Mouse (Mus musculus) kidney, embryonic 14.5 days (tissue): ENCODE results near the gene Rab35. TPM values are rescaled to one million over a fixed set of nuclear protein-coding genes. Genes with fewer than 3 reads are reported as not detected.

Source experiments
- ATAC-seq: fragments of 200-750 bp; cut with Nextera tagmentation; 2 replicates; pipeline ENCODE4 v1.8.0; 2017; ENCODE audit warnings: moderate number of reproducible peaks, mild to moderate bottlenecking, moderate TSS enrichment, moderate library complexity; ENCODE audit not compliant: low FRiP score, low TSS enrichment
- H3K27ac ChIP-seq: fragments of 300-500 bp; sonication (generic); 2 replicates; pipeline ENCODE4 v1.5.1; 2014; ENCODE audit warnings: low read depth, mild to moderate bottlenecking, low read length, moderate library complexity, mixed read lengths
- H3K27me3 ChIP-seq: fragments of 300-500 bp; sonication (generic); 2 replicates; pipeline ENCODE4 v1.6.1; 2014; ENCODE audit warnings: mild to moderate bottlenecking, low read length; ENCODE audit not compliant: control insufficient read depth, insufficient read depth
- H3K36me3 ChIP-seq: fragments of 300-500 bp; sonication (generic); 2 replicates; pipeline ENCODE4 v1.6.1; 2014; ENCODE audit warnings: low read length, mixed read lengths; ENCODE audit not compliant: control insufficient read depth, insufficient read depth
- H3K4me1 ChIP-seq: fragments of 300-500 bp; sonication (generic); 2 replicates; pipeline ENCODE4 v1.6.1; 2014; ENCODE audit warnings: low read length, mixed read lengths; ENCODE audit not compliant: control insufficient read depth, insufficient read depth
- H3K4me2 ChIP-seq: fragments of 300-500 bp; sonication (generic); replicated peaks from 2 replicates; pipeline ENCODE4 v1.6.1; 2014; ENCODE audit warnings: low read depth, mild to moderate bottlenecking, low read length
- H3K4me3 ChIP-seq: fragments of 300-500 bp; sonication (generic); 2 replicates; pipeline ENCODE4 v1.5.1; 2014; ENCODE audit warnings: mild to moderate bottlenecking, low read length
- H3K9ac ChIP-seq: fragments of 300-500 bp; sonication (generic); 2 replicates; pipeline ENCODE4 v1.6.1; 2014; ENCODE audit warnings: low read depth, mild to moderate bottlenecking, low read length, moderate library complexity
- H3K9me3 ChIP-seq: fragments of 300-500 bp; sonication (generic); 2 replicates; pipeline ENCODE4 v1.6.1; 2016; ENCODE audit warnings: low read length; ENCODE audit not compliant: control insufficient read depth
- WGBS: fragments of 180-500 bp; shearing (Covaris S2); extraction: QIAGEN DNeasy Blood & Tissue Kit; methylation state at CpG from one replicate; pipeline ENCODE4 v1.1.7; 2014; 5-methylcytosine and 5-hydroxymethylcytosine counted together
- polyA plus RNA-seq: library from polyadenylated mRNA; unstranded; fragments of >200 nt; fragmentation: Nextera tagmentation; extraction: Ambion mirVana; gene quantifications from 2 replicates; pipeline ENCODE4 v1.2.1, GENCODE M21; 2014

Gene Rab35
- polyA plus RNA-seq, 1 experiment from 2014 or later = 18.6 TPM

GRCm38 (mm10) chr5:115633060-115633459 lies 1.4 kb downstream of the Rab35 start:
- Histone ChIP-seq H3K4me3 (peak overlapping the region; percentile 81), H3K27ac (no peak overlapping the region), H3K27me3 (no peaks in the 10 kb centered on the region), H3K36me3 (peaks cover 5% of the 10 kb centered on the region; the same call in 1 of the 2 replicates), H3K9ac (peak overlapping the region; percentile 94; the same call in 1 of the 2 replicates), H3K4me1 (peaks cover 10% of the 10 kb centered on the region), H3K4me2 (peak overlapping the region; percentile 77), H3K9me3 (no peaks in the 10 kb centered on the region)
- 69% methylated on average over 4 of the region's 4 CpGs for WGBS
- no peak for ATAC-seq

GRCm38 (mm10) chr5:115634046-115634445 lies 2.3 kb downstream of the Rab35 start:
- no peak overlapping the region for H3K27ac ChIP-seq
- no peaks in the 10 kb centered on the region for H3K9me3 ChIP-seq
- 91% methylated on average over 8 of the region's 8 CpGs for WGBS
- peaks cover 10% of the 10 kb centered on the region for H3K4me1 ChIP-seq
- H3K36me3 ChIP-seq = peaks cover 13% of the 10 kb centered on the region
- H3K4me2 ChIP-seq = no peak overlapping the region
- no peak overlapping the region for H3K4me3 ChIP-seq
- ATAC-seq = no peak
- H3K9ac ChIP-seq = peak overlapping the region; percentile 28; the same call in 1 of the 2 replicates
- no peaks in the 10 kb centered on the region for H3K27me3 ChIP-seq

- Histone ChIP-seq H3K4me3 (no peak overlapping the region), H3K4me1 (peaks cover 10% of the 10 kb centered on the region), H3K9me3 (no peaks in the 10 kb centered on the region), H3K9ac (no peak overlapping the region), H3K27ac (no peak overlapping the region), H3K4me2 (no peak overlapping the region), H3K36me3 (peaks cover 28% of the 10 kb centered on the region), H3K27me3 (no peaks in the 10 kb centered on the region)
- no peak for ATAC-seq
- WGBS = 71% methylated on average over 6 of the region's 6 CpGs
Measured at GRCm38 (mm10) chr5:115635536-115635935, 3.8 kb downstream of the Rab35 start.

- H3K4me2 ChIP-seq = no peak overlapping the region
- ATAC-seq = no peak
- H3K9me3 ChIP-seq = no peaks in the 10 kb centered on the region
- no peak overlapping the region for H3K27ac ChIP-seq
- no peak overlapping the region for H3K4me3 ChIP-seq
- 0 out of 2 replicates have a peak, but pooled peaks cover 6% of the 10 kb centered on the region for H3K4me1 ChIP-seq
- no peaks in the 10 kb centered on the region for H3K27me3 ChIP-seq
- H3K9ac ChIP-seq = no peak overlapping the region
- 90% methylated on average over 9 of the region's 9 CpGs for WGBS
- H3K36me3 ChIP-seq = peaks cover 81% of the 10 kb centered on the region
Measured at GRCm38 (mm10) chr5:115644192-115644591, 12.5 kb downstream of the Rab35 start.

GRCm38 (mm10) chr5:115648876-115649275 lies 17.2 kb downstream of the Rab35 start:
- 52% methylated on average over 3 of the region's 3 CpGs for WGBS
- Histone ChIP-seq H3K9me3 (no peaks in the 10 kb centered on the region), H3K27ac (peak overlapping the region; percentile 42; the same call in 1 of the 2 replicates), H3K9ac (0 out of 2 replicates have a peak overlapping the region, but pooled peaks have one; percentile 18), H3K4me3 (no peak overlapping the region), H3K4me1 (peaks cover 16% of the 10 kb centered on the region; the same call in 1 of the 2 replicates), H3K27me3 (no peaks in the 10 kb centered on the region), H3K4me2 (no peak overlapping the region), H3K36me3 (peaks cover 42% of the 10 kb centered on the region)
- ATAC-seq = no peak

- H3K27me3 ChIP-seq = no peaks in the 10 kb centered on the region
- peaks cover 34% of the 10 kb centered on the region for H3K36me3 ChIP-seq
- H3K4me2 ChIP-seq = no peak overlapping the region
- H3K9me3 ChIP-seq = no peaks in the 10 kb centered on the region
- H3K4me1 ChIP-seq = peaks cover 16% of the 10 kb centered on the region; the same call in 1 of the 2 replicates
- no peak overlapping the region for H3K4me3 ChIP-seq
- 85% methylated on average over 8 of the region's 8 CpGs for WGBS
- ATAC-seq = no peak
- H3K27ac ChIP-seq = no peak overlapping the region
- H3K9ac ChIP-seq = no peak overlapping the region
Measured at GRCm38 (mm10) chr5:115649699-115650098, 18.0 kb downstream of the Rab35 start.

- Histone ChIP-seq H3K27me3 (no peaks in the 10 kb centered on the region), H3K9ac (no peak overlapping the region), H3K27ac (no peak overlapping the region), H3K4me2 (no peak overlapping the region), H3K4me1 (peaks cover 16% of the 10 kb centered on the region; the same call in 1 of the 2 replicates), H3K9me3 (no peaks in the 10 kb centered on the region), H3K36me3 (peaks cover 23% of the 10 kb centered on the region), H3K4me3 (no peak overlapping the region)
- no peak for ATAC-seq
- 93% methylated on average over 10 of the region's 10 CpGs for WGBS
Measured at GRCm38 (mm10) chr5:115650885-115651284, 19.2 kb downstream of the Rab35 start.

- peak overlapping the region; percentile 57; the same call in 1 of the 2 replicates for H3K4me2 ChIP-seq
- H3K4me3 ChIP-seq = no peak overlapping the region
- no peak overlapping the region for H3K27ac ChIP-seq
- H3K36me3 ChIP-seq = peaks cover 14% of the 10 kb centered on the region
- H3K9ac ChIP-seq = peak overlapping the region; percentile 65; the same call in 1 of the 2 replicates
- H3K27me3 ChIP-seq = no peaks in the 10 kb centered on the region
- no peak for ATAC-seq
- peaks cover 16% of the 10 kb centered on the region; the same call in 1 of the 2 replicates for H3K4me1 ChIP-seq
- 92% methylated on average over 10 of the region's 10 CpGs for WGBS
- no peaks in the 10 kb centered on the region for H3K9me3 ChIP-seq
Measured at GRCm38 (mm10) chr5:115651821-115652220, 20.1 kb downstream of the Rab35 start.

GRCm38 (mm10) chr5:115652681-115653575 lies 21.2 kb downstream of the Rab35 start:
- H3K9me3 ChIP-seq = no peaks in the 10 kb centered on the region
- H3K27me3 ChIP-seq = no peaks in the 10 kb centered on the region
- H3K36me3 ChIP-seq = peaks cover 6% of the 10 kb centered on the region; the same call in 1 of the 2 replicates
- 3% methylated on average over 35 of the region's 35 CpGs for WGBS
- peak overlapping the region; percentile 45 for H3K4me3 ChIP-seq
- peak overlapping the region; percentile 57 for H3K4me2 ChIP-seq
- H3K27ac ChIP-seq = peak overlapping the region; percentile 55
- peaks cover 16% of the 10 kb centered on the region; the same call in 1 of the 2 replicates for H3K4me1 ChIP-seq
- ATAC-seq = peak; percentile 99
- peak overlapping the region; percentile 65 for H3K9ac ChIP-seq
